25 mouse cellular contexts compared by ENCODE assay signal in the genomic region with DNA sequence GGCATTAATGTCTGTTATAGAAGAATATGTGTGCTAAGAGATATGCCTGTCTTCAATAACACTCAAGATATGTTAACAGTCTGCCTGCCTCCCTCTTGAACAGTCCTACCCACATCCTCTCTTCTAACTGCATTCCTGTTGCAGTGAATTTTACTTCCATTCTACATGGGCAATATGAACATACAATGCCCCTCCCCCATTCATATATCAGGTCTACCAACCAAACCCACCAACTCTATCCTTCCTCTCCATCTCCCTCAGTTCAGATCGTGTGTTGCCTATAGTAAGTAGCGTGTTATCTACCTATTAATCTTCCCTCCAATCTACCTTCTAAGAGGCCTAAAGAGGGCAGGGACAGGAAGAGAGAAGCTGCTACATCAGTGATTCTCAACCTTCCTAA. TPM values are rescaled to one million over a fixed set of nuclear protein-coding genes. Genes with fewer than 3 reads are reported as not detected.
DNase-seq lines count a peak whose midpoint lies in the region; ATAC-seq lines count a peak whose summit lies in the region.
"Had no signal": no experiment of that assay in that cellular context is flagged by ENCODE, and none has a peak within 500 bp of the region (broad histone marks: within the 10 kb centered on the region; RNA-seq: fewer than 3 reads in every experiment).

No protein-coding gene starts in this region.

- no peaks in the 10 kb centered on the region for H3K27me3 ChIP-seq in heart, embryonic 16.5 days (ENCODE audit: control insufficient read depth, insufficient read depth, low read length)
- H3K27me3 ChIP-seq in limb, embryonic 10.5 days (ENCODE audit: low read depth, poor library complexity, severe bottlenecking) = 0 out of 2 replicates have a peak, but pooled peaks cover 5% of the 10 kb centered on the region
- H3K27me3 ChIP-seq: forebrain, embryonic 13.5 days; hindbrain, embryonic 12.5 days had no signal

- H3K9me3 ChIP-seq in heart, embryonic 16.5 days (replicated peaks; ENCODE audit: control insufficient read depth, low read length) = no peaks in the 10 kb centered on the region
- H3K9me3 ChIP-seq in limb, embryonic 10.5 days (replicated peaks) = no peaks in the 10 kb centered on the region
- H3K9me3 ChIP-seq: embryonic facial prominence, embryonic 10.5 days; forebrain, embryonic 13.5 days; G1E; hindbrain, embryonic 12.5 days had no signal

- WGBS in heart, embryonic 16.5 days = 88% methylated on average over 2 of the region's 2 CpGs
- WGBS in limb, embryonic 10.5 days = 82% methylated on average over 2 of the region's 2 CpGs

- no peak for ATAC-seq in heart, embryonic 16.5 days (replicated peaks; ENCODE audit: extremely low read depth, insufficient read depth, low FRiP score)
- ATAC-seq: forebrain, embryonic 13.5 days; forebrain, postnatal 0 days; hindbrain, embryonic 16.5 days; intestine, embryonic 16.5 days had no signal

- H3K36me3 ChIP-seq in heart, embryonic 16.5 days (ENCODE audit: control insufficient read depth, insufficient read depth) = no peaks in the 10 kb centered on the region
- H3K36me3 ChIP-seq in limb, embryonic 10.5 days = no peaks in the 10 kb centered on the region
- H3K36me3 ChIP-seq: embryonic facial prominence, embryonic 10.5 days; G1E; hindbrain, embryonic 12.5 days had no signal

- H3K9ac ChIP-seq in heart, embryonic 16.5 days (ENCODE audit: low read length) = no peak overlapping the region
- H3K9ac ChIP-seq: forebrain, embryonic 13.5 days; forebrain, postnatal 0 days; hindbrain, embryonic 12.5 days had no signal

- no peak overlapping the region for H3K4me2 ChIP-seq in heart, embryonic 16.5 days (ENCODE audit: low read depth, low read length)
- H3K4me2 ChIP-seq: forebrain, embryonic 13.5 days; hindbrain, embryonic 12.5 days had no signal

- intact Hi-C loops in heart, postnatal 25 days (cut with DNase I) = no loop called here

- no peak overlapping the region for H3K4me3 ChIP-seq in heart, embryonic 16.5 days (ENCODE audit: low read length)
- H3K4me3 ChIP-seq in limb, embryonic 10.5 days = no peak overlapping the region
- H3K4me3 ChIP-seq: embryonic facial prominence, embryonic 10.5 days; forebrain, embryonic 13.5 days; gastrocnemius, adult 2 months; hindbrain, embryonic 12.5 days had no signal

- H3K27ac ChIP-seq in heart, embryonic 16.5 days (ENCODE audit: low read length) = 0 out of 2 replicates have a peak overlapping the region, but pooled peaks have one; percentile 46
- no peak overlapping the region for H3K27ac ChIP-seq in limb, embryonic 10.5 days
- H3K27ac ChIP-seq: embryonic facial prominence, embryonic 10.5 days; forebrain, embryonic 13.5 days; gastrocnemius, adult 2 months; hindbrain, embryonic 12.5 days had no signal

- DNase-seq in heart, postnatal 25 days (ENCODE audit: low spot score) = no peak
- peak; percentile 78 for DNase-seq in thymus, postnatal 0 days (ENCODE audit: low spot score)
- DNase-seq in thymus, postnatal 10 days (ENCODE audit: low spot score in 2 of 2) = no peak
- peak; percentile 60 for DNase-seq in T-cell, adult 2 months (ENCODE audit: low spot score)
- DNase-seq in naive thymus-derived CD4-positive, alpha-beta T cell, adult 2 months (ENCODE audit: low read depth) = peak; percentile 76
- DNase-seq in urinary bladder, postnatal 4 days (ENCODE audit: low spot score in 2 of 2) = no peak
- no peak for DNase-seq in limb, embryonic 10.5 days (ENCODE audit: low spot score)
- DNase-seq: adrenal gland, postnatal 14 days; cerebellum, adult 11-12 months; cerebellum, adult 9-10 months; cerebellum, postnatal 36 days; forebrain, postnatal 0 days; gastrocnemius, adult 2 months; gastrocnemius, postnatal 25 days; heart, postnatal 4 days had no signal

- H3K4me1 ChIP-seq in heart, embryonic 16.5 days (ENCODE audit: control insufficient read depth, insufficient read depth, low read length) = no peaks in the 10 kb centered on the region
- H3K4me1 ChIP-seq in limb, embryonic 10.5 days = peaks cover 9% of the 10 kb centered on the region
- H3K4me1 ChIP-seq: forebrain, embryonic 13.5 days; hindbrain, embryonic 12.5 days had no signal

RNA-seq across cellular contexts. Expression of a gene that starts 26.9 kb away (rescaled TPM):
- polyA plus RNA-seq in heart, embryonic 16.5 days (2015; fragmentation: Nextera tagmentation; extraction: Ambion mirVana) = not detected in 2 replicates
- total RNA-seq in heart, postnatal 25 days (2021) = not detected
- polyA plus RNA-seq in thymus, postnatal 0 days (2015; fragmentation: Nextera tagmentation; extraction: Ambion mirVana) = 0.17 and 0.33 TPM in 2 replicates
- not detected in 2 replicates for polyA plus RNA-seq in limb, embryonic 10.5 days (2016; fragmentation: Nextera tagmentation; extraction: Ambion mirVana)
- total RNA-seq: adrenal gland, adult 18-20 months; adrenal gland, postnatal 14 days; forebrain, postnatal 0 days; gastrocnemius, adult 2 months; gastrocnemius, postnatal 25 days; granulocyte monocyte progenitor cell, adult 5-6 weeks; heart, postnatal 4 days had no signal
- polyA plus RNA-seq: embryonic facial prominence, embryonic 10.5 days; forebrain, embryonic 13.5 days; forebrain, postnatal 0 days; G1E; heart, embryonic 14.5 days; hindbrain, embryonic 12.5 days; hindbrain, embryonic 16.5 days; intestine, embryonic 16.5 days had no signal

RNA-seq across cellular contexts. Expression of a gene that starts 34.3 kb away (rescaled TPM):
- polyA plus RNA-seq in heart, embryonic 16.5 days (2015; fragmentation: Nextera tagmentation; extraction: Ambion mirVana) = 3.0 and 4.9 TPM in 2 replicates
- total RNA-seq in heart, postnatal 25 days (2021) = 1 to 10 TPM; 1.0 to 1.6 TPM
- polyA plus RNA-seq in thymus, postnatal 0 days (2015; fragmentation: Nextera tagmentation; extraction: Ambion mirVana) = 90.8 and 112 TPM in 2 replicates
- 0.45 and 1.3 TPM in 2 replicates for polyA plus RNA-seq in limb, embryonic 10.5 days (2016; fragmentation: Nextera tagmentation; extraction: Ambion mirVana)
- total RNA-seq: forebrain, postnatal 0 days had no signal
- polyA plus RNA-seq: forebrain, postnatal 0 days had no signal

Comparison
In these comparisons a context has a peak if more than half of its experiments do, and no peak if none do; other contexts are left out.
1. DNase-seq: peak in thymus, postnatal 0 days (single experiment), T-cell, adult 2 months (single experiment) and naive thymus-derived CD4-positive, alpha-beta T cell, adult 2 months (single experiment); none in heart, postnatal 25 days (single experiment), thymus, postnatal 10 days (0 of 2), urinary bladder, postnatal 4 days (0 of 2) and limb, embryonic 10.5 days (single experiment).
2. RNA of a gene that starts 34.3 kb away (polyA plus RNA-seq): 90.8 to 112 TPM in thymus, postnatal 0 days; 3.0 to 4.9 TPM in heart, embryonic 16.5 days and 0.45 to 1.3 TPM in limb, embryonic 10.5 days; every median in the first group is over 10 times any median in the second.